Mouse (Mus musculus) telencephalon, adult 2 months (tissue): ENCODE data around the gene Srd5a1.
"Not testable (repeated sequence)": the region's sequence is repeated elsewhere in the genome, so short reads cannot be mapped to it uniquely, and the experiment has no call there.

ENCODE experiments used
- DNase-seq: peaks from one replicate; pipeline ENCODE4 v3.0.0-alpha.2; 2011; ENCODE audit warnings: low read depth, low spot score

The Srd5a1 gene

DNA sequence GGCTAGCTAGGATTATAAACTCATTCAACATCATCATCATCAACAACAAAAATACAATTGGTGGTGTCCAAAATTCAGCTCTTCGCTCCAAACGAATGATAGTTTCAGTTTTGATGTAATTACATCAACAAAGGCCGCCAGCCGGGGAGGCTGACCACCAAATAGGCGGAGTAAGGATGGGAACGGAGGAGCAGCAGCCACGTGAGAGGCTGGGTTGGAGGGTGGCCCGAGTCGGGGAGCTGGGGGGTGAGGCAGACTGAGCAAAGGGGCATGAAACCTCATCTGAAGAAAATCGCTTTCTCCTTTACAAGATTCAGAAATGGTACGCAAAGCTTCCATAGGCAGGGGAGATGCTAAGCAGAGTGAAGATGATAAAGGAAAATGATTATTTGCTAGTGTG is 34.6 kb downstream of the Srd5a1 start:
- no peak for DNase-seq

DNA sequence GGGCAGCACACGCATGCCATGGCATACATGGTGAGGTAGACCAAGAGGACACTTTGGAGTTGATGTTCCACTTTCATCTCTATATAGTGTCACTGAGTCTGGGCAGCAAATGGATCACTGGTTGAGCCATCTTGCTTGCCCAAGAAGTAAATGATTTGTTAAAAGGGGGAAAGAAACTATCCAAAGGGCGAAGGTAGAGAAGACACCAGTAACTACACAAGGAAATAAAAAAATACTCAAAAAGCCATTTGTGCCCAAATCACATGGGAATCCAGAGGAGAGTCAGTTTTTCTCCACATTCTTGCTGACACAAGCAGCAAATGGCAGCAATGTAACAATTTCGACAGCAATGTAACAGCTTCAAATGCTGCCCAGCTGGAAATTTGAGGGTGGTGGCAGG is 38.6 kb downstream of the Srd5a1 start:
- DNase-seq: no peak

DNA sequence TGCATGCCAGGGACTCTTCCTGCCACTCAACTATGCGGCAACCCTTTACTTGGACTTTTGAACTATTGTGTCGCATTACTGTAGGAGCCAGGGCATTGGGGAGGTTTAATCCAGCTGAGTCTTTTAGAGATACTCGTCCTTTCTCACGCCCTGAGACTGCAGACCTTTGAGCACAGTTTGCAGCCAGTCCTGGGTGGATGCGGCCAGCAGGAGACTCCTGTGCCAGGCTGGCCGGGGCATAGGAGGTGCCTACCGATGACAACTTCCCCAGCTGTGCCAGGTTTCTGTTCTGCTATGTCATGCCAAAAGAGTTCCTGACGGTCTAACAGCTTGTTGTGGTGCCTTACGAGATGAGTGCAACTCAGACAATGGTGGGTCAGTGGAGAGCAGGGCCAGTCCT is 42.0 kb downstream of the Srd5a1 start:
- no peak for DNase-seq

DNA sequence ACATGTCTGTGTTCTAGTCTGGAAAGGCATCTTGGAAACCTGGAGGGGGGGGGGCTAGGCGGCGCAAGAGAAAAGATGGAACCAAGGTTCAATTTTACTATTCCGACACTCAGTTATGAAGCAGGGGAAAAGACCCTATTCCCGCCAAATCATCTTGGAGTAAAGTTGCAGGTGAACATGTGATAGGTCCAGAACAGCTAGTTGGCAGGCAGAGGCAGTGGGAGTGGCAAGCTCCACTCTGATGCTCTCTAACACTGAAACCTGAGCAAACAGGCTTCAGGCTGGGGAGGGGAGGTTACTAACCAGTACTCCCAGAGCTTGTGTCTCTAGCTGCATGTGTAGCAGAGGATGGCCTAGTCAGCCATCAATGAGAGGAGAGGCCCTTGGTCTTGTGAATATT is 45.8 kb downstream of the Srd5a1 start:
- DNase-seq: not testable (repeated sequence)

DNA sequence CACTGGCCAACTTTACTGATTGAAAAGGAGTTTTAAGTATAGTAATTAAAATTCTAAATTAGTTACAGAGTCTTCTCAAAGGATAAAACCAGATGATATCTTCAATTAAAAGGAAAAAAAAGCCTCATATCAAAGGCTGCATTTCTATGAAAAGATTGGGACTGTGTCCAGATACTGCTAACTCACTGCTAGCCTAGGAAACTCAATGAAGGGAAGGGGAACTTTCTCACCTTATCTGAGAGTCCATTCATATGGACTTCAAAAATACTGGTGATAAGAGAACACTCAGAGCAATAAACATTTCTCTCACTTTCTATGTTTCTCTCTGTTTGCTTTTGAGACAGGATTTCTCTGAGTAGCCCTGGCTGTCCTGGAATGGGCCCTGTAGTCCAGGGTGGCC is 46.7 kb downstream of the Srd5a1 start:
- no peak for DNase-seq

DNA sequence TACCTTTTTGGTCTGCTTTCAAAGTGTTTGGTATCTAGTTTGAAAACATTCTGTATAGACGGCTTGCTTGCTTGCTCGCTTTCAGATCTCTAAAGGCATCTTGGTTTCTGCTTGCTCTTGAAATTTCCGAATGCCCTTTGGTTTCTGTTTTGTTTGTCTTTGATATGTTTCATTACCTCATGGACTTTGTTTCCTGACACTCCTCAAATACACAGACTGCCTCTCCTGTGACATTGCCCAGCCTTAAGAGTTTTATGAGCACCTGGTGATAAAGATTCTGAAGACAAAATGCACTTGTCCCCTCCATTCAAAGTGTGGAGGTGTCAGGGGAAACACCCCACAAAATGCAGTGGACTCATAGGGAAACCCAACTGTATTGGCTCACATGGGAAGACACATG is 47.3 kb downstream of the Srd5a1 start:
- no peak for DNase-seq

DNA sequence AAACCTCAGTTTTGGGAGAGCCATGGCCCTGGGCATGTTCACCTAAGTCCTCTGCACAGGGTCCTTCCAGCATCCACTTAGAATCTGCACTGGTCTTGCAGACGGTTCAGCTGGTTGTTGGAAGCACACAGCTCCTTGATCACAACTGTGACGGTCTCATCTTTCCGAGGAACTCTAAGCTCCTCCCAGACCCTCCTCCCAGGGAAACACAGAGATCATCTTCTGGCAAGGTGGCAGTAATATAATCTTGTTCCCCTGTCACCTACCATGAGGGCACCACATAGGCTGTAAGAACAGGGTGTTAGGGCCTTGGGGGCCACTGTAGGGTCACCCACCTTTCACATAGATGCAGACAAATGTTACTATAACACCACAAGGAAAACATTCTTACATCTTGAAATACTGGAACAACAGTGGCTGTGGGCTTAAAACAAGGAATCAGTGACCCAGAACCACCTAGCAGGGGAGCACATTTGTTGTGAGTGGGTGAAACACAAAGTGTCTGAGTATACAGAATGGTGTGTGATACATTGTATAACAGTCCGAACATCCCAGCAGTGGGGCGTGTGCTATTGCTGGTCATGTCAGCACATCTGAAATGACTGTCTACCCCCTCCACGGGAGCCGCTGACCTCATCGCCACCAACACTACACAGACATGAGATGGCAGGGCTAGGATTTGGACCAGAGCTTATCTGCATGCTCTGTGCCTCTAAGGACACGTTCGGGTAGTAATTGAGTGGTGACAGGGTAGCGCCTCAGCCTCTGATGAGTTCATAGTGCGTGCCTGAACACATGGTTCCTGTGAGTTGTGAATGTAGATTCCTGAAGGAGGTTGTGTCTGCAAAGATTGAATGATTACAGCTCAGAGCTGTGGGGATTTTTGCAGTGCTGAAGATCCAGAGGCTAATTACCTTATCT is 48.3 kb downstream of the Srd5a1 start:
- DNase-seq: no peak

DNA sequence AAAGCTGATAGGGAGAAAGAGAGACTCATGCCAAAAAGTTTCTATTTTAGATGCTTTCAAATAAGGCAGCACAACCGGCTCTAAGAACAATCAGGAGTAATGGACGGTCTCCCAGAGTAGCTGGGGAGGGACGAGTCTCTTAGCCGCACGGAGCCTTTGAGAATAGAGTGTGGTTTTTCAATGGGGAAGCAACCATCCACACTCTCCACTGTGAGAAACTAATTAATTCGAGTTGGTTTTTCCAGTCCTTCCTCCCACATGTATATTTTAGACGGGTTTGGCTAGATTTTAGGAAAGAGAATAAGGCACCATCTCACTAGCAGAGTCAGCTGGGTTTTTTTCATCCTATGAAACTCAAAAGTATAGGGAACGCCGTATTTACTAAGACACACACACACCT is 49.2 kb downstream of the Srd5a1 start:
- DNase-seq: peak; percentile 51

DNA sequence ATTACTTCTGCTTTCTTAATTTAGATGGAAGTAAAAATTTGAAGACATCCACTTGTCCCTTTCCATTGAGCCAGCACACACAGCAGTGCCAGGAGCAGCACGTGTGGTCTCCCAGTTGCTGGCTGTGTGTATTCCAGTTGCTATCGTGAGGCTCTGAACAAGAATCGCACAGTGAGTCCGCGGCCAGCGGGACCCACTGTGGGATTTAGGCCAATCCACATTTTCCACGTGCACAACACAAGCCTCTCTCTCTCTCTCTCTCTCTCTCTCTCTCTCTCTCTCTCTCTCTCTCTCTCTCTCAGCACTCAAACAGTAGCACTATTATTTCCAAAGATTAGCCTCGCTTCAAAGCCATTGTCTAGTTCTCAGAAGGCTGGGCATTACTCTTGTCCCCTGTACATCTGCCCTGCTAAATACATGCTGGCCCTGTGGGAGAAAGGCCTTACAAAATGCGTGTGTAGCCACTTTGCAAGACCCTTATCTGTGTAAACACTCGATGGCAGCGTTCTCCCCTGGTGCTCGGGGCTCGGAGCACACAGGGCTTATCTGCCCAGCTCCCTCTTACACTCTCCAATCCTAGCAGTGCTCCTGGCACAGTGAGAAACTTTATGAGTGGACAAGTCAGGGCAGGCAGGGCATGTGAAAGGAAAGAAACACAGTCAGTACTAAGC is 51.8 kb downstream of the Srd5a1 start:
- peak; percentile 50 for DNase-seq

DNA sequence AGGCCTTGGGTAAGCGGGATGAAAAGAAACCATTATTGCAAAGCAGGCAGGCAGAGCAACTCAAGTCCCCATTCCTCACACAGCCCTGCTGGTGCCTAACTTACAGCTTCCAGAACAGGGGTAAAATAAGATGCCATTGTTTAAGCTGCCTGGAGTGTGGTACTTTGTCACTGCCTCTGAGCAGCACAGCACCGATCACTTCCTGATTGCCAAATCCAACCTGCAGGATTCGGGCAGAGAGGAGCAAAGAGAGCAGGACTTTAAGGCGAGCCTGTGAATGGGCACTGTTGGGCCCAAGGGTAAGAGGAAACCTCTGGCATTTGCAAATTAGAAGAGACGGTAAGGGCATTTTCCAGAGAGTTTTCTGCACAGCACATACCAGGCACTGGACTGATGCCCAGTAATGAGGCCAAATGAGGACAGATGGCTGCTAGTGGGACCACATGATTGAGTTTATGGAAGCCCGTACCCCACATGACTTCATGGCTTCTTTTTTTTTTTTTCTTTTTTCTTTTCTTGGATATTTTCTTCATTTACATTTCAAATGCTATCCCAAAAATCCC is 53.1 kb downstream of the Srd5a1 start:
- DNase-seq: no peak

DNA sequence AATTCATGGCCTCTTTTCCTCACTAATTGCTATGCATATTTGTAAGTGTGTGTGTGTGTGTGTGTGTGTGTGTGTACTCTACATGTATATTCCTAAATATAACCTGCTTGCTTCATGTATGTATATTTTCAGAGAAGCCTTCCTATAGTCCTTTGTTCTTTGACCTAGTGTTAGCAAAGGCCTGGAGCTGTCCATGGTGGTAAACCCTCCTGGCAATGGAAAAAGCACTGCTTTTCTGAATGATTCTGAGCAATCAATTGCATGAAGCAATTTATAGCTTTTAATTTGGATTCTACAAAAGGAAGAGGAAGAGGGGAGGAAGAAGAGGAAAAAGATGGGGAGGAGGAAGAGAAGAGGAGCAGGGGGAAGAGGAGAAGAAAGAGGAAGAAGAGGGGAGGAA is 54.5 kb downstream of the Srd5a1 start:
- no peak for DNase-seq

DNA sequence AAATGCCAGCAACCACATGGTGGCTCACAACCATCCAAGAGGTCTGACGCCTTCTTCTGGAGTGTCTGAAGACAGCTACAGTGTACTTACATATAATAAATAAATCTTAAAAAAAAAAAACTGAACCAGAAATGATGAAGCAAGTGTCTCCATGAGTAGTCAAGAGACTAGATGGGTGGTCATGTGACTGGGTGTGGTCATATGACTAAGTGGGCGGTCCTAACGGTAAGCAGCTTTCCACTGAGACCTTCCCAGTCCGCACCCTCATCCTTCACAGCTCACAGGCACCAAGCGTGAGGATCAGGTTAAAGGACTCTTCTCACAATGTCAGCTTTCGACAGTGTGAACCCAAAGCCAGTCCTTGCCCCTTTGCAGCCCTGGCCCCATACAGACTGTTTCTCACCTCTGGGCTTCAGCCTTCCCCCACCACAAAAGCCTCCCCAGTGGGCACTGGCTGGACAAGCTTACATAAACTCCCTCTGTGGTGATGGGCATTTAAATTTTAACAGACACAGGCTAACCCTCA is 55.2 kb downstream of the Srd5a1 start:
- DNase-seq: no peak

DNA sequence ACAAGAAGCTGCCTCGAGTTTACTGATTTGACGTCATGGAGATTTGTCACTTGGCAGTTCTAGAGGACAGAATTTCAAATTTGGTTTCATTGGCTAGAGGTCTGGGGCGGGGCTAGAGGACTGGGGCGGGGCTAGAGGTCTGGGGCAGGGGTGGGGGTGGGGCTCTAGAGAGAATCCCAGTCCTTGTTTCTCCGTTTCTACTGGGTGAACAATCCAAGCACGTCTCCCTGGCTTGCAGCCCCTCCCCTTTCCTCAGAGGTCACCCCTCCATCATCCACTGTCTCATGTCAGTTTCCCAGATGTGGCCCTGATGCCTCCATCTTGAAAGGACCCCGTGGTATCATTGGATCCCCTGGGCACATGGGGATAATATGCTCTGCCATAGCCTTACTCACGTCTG is 56.2 kb downstream of the Srd5a1 start:
- DNase-seq: no peak

DNA sequence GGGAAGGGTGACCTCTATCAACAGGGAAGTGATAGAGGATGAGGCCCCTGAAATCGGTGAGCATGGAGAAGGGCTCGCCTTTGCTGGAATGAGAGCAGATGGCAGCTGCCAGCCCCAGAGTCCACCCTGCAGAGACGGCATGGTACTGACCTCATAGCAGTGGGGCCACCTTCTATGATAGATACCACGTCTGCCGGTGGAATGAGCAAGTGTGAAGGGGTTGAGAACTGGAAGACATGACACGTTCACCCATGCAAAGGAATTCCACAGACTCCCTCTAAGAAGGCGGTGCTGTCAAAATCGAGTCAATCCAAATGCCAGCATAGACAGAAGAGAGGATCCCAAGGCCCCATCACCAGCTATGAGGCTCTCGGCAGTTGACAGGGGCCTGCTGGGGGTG is 57.0 kb downstream of the Srd5a1 start:
- no peak for DNase-seq

DNA sequence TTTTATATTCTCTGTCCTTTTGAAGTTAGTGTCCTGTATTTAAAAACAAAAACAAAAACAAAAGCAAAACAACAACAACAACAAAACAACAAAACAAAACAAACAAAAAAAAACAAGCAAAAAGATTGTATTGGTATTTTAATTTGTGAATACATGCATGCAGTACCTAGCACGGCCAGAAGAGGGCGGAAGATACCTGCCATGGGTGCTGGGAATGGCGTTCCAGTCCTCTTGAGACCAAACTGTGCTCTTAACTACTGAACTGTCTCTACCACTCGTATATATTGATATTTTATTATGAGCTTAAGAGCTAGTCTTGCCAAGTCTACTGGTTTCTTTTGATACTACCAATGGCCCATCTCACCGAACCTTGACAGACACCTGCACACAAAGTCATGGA is 58.2 kb downstream of the Srd5a1 start:
- no peak for DNase-seq

DNA sequence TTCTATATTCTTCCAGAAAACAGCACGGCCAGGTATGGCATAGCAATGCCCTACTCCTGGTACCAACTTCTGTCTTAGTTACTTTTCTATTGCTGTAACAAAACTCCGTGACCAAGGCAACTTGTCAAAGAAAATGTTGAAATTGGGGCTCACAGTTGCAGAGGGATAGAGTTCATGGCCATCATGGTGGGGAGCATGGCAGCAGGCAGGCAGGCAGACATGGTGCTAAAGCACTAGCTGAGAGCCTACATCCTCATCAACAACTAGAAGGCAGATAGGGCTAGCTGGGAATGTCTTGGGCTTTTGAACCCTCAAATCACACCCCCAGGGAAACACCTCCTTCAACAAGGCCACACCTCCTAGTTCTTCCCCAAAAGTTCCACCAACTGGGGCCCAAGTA is 60.4 kb downstream of the Srd5a1 start:
- no peak for DNase-seq

DNA sequence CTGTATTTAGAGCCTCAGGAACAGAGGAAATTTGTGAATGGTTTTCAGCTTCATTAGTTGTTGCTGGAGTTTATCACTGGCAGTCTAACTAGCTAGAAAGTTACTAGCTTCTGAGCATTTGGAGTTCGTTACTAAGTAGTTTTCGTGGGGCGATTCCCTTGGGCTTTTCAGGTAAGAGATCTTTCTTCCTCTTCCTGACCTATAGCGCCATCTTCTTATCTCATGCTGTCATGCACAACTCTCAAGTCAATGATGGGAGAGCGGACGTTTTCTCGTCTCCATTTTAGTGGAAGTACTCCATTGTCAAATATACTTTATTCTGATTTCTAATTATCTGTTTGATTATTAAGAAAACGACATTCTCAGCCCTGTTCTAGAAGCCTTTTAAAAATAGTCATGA is 61.3 kb downstream of the Srd5a1 start:
- DNase-seq: no peak

DNA sequence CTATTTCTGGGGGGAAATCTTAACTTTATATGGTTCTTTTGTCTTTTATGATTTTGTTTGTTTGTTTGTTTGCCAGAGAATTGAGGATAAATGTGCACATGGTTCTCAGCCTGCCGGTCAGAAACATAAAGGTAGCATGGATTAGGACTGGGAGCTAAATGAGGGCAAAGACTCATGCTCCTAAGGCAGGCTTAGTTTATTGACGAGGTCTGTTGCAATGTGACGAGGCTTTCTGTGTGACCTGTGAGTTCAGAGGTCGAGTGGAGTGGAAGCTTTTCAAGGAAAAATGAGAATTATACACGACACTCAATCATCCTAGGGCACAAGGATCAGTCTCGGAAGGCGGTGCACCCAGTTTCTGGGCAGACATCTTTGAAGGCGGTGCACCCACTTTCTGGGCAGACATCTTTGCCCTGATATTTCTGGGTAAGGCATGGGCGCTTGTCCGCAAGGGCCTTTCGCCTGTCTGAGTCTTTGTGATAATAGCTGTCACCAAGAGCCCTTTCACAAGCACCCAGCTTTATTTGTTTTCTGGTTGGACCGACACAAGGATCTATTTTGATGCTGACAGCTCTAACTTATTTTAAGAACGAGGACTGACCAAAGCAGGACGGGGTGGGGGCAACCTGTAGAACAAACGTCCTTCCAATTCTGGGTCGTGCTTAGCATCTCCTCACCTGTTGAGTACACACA is 63.6 kb downstream of the Srd5a1 start:
- no peak for DNase-seq

DNA sequence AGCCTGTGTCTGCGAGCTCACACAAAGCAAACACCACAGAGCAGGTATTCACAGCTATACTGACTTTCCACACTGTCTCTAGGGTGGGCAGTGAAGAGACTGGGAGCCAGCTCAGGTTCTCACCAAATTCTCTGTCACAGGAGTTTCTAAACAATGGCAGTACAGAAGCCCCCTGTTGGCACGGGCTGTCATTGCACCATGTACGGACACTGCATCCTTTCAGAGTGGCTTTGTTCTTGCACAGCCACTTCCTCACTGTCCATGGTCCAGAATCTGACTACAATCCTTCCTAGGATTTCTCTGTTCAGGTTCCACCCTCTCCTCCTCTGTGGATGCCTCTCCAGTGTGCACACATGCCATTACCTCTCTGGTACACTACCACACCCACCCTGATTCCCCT is 66.2 kb downstream of the Srd5a1 start:
- DNase-seq: no peak

DNA sequence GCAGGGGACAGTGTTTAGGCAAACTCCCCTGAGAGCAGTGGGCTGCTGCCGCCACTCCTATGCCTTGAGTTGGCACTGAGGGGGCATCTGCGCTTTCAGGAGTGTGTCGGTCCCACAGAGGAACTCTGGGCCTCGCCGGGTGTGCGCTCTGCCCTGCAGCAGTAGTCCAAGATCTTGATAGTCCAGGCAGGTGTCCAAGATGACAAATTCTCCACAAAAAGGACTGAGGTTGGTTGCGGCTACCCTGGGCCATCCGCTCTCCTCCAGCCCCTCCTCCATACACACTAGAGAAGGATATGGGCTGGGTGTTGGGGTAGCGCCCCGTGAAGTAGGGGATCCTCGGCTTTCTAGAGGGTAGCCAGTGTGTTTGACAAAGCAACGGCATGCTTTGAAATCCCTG is 67.6 kb downstream of the Srd5a1 start:
- no peak for DNase-seq

DNA sequence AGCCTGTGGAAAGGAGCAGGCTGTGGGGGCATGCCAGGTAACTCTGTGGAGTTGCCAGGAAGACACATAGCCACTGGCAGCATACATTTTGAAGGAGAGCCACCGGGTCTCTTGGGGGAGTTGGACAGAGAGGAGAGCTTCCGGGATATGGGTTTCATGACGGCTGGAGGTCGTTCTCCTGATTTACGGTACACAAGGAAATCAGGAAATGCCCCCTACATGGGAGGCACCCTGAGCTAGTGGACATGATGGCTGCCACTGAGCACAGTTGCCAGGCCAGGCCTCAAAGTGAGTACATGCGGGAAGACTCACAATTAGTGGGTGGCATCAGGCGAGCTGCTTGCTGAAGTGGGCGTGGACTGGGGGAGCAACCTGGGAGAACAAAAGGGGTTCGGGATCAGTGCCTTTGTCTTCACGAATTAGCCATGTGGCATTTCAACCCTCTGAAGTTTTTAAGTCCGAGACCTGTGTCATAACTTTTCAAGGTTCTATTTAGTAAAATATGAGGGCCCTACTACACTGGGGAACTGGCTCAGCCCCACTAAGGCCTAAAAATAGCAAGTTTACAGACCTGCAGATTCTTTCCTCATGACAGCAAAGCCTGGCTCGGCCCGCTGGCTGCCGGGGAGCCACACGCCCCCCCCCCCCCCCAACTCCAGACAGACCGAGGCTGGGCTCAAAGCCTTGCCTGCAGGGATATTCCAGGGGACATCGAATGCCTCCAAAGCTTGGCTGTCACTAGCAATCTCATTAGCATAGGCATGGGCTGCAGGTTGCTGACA is 68.5 kb downstream of the Srd5a1 start:
- no peak for DNase-seq
